Mouse (Mus musculus): ENCODE measurements at regions not wholly inside any gene's neighbourhood (a gene's known extent, or its start where the extent isn't known, plus 50 kb on each side); places are given as distances from the start of the nearest gene placed in this dataset.

- TF ChIP-seq EP300 (IDR thresholded peaks at IDR 0.05; ENCODE audit: insufficient read depth, low read depth, low read length) (no peak), POLR2A (IDR thresholded peaks at IDR 0.05; ENCODE audit: insufficient read depth, low read length) (no peak), CTCF (IDR thresholded peaks at IDR 0.05; ENCODE audit: low read depth, low read length) (no peak)
- H3K4me1 ChIP-seq (ENCODE audit: control insufficient read depth, insufficient read depth, low read length), result no peaks in the 10 kb centered on the region
- H3K36me3 ChIP-seq (ENCODE audit: control insufficient read depth, insufficient read depth, low read length, poor library complexity, severe bottlenecking), result no peaks in the 10 kb centered on the region
- H3K9me3 ChIP-seq (replicated peaks; ENCODE audit: control insufficient read depth, insufficient read depth, low read length, poor library complexity, severe bottlenecking), result no peaks in the 10 kb centered on the region
- H3K27me3 ChIP-seq (ENCODE audit: control insufficient read depth, insufficient read depth, low read length, poor library complexity, severe bottlenecking), result no peaks in the 10 kb centered on the region
- H3K9ac ChIP-seq (ENCODE audit: low read depth, poor library complexity, severe bottlenecking), result no peak overlapping the region
- H3K27ac ChIP-seq (ENCODE audit: insufficient read depth, low read length), result no peak overlapping the region
- no peak overlapping the region for H3K4me3 ChIP-seq (ENCODE audit: low read depth, low read length)
Observed at GRCm38 (mm10) chr10:124872211-124872610, 517.1 kb downstream of the Slc16a7 start.

- TF ChIP-seq POLR2A (IDR thresholded peaks at IDR 0.05; ENCODE audit: insufficient read depth, low read length), result no peak
- TF ChIP-seq EP300 (IDR thresholded peaks at IDR 0.05; ENCODE audit: insufficient read depth, low read depth, low read length), result no peak
- TF ChIP-seq CTCF (IDR thresholded peaks at IDR 0.05; ENCODE audit: low read depth, low read length), result no peak
- no peak overlapping the region for H3K9ac ChIP-seq (ENCODE audit: low read depth, poor library complexity, severe bottlenecking)
- no peak overlapping the region for H3K27ac ChIP-seq (ENCODE audit: insufficient read depth, low read length)
- H3K27me3 ChIP-seq (ENCODE audit: control insufficient read depth, insufficient read depth, low read length, poor library complexity, severe bottlenecking), result no peaks in the 10 kb centered on the region
- H3K36me3 ChIP-seq (ENCODE audit: control insufficient read depth, insufficient read depth, low read length, poor library complexity, severe bottlenecking), result no peaks in the 10 kb centered on the region
- no peaks in the 10 kb centered on the region for H3K9me3 ChIP-seq (replicated peaks; ENCODE audit: control insufficient read depth, insufficient read depth, low read length, poor library complexity, severe bottlenecking)
- no peaks in the 10 kb centered on the region for H3K4me1 ChIP-seq (ENCODE audit: control insufficient read depth, insufficient read depth, low read length)
- H3K4me3 ChIP-seq (ENCODE audit: low read depth, low read length), result no peak overlapping the region
Observed at GRCm38 (mm10) chr10:124842546-124843113, 546.6 kb downstream of the Slc16a7 start.

GRCm38 (mm10) chr10:124833930-124834329 lies 555.3 kb downstream of the Slc16a7 start:
- Histone ChIP-seq H3K9me3 (replicated peaks; ENCODE audit: control insufficient read depth, insufficient read depth, low read length, poor library complexity, severe bottlenecking) (no peaks in the 10 kb centered on the region), H3K36me3 (ENCODE audit: control insufficient read depth, insufficient read depth, low read length, poor library complexity, severe bottlenecking) (no peaks in the 10 kb centered on the region), H3K9ac (ENCODE audit: low read depth, poor library complexity, severe bottlenecking) (no peak overlapping the region), H3K4me1 (ENCODE audit: control insufficient read depth, insufficient read depth, low read length) (no peaks in the 10 kb centered on the region), H3K27ac (ENCODE audit: insufficient read depth, low read length) (no peak overlapping the region), H3K4me3 (ENCODE audit: low read depth, low read length) (no peak overlapping the region), H3K27me3 (ENCODE audit: control insufficient read depth, insufficient read depth, low read length, poor library complexity, severe bottlenecking) (no peaks in the 10 kb centered on the region)
- TF ChIP-seq EP300 (IDR thresholded peaks at IDR 0.05; ENCODE audit: insufficient read depth, low read depth, low read length) (no peak), POLR2A (IDR thresholded peaks at IDR 0.05; ENCODE audit: insufficient read depth, low read length) (no peak), CTCF (IDR thresholded peaks at IDR 0.05; ENCODE audit: low read depth, low read length) (no peak)

- no peak for TF ChIP-seq EP300 (IDR thresholded peaks at IDR 0.05; ENCODE audit: insufficient read depth, low read depth, low read length)
- TF ChIP-seq POLR2A (IDR thresholded peaks at IDR 0.05; ENCODE audit: insufficient read depth, low read length), result no peak
- TF ChIP-seq CTCF (IDR thresholded peaks at IDR 0.05; ENCODE audit: low read depth, low read length), result no peak
- H3K27me3 ChIP-seq (ENCODE audit: control insufficient read depth, insufficient read depth, low read length, poor library complexity, severe bottlenecking), result no peaks in the 10 kb centered on the region
- no peaks in the 10 kb centered on the region for H3K36me3 ChIP-seq (ENCODE audit: control insufficient read depth, insufficient read depth, low read length, poor library complexity, severe bottlenecking)
- H3K4me1 ChIP-seq (ENCODE audit: control insufficient read depth, insufficient read depth, low read length), result no peaks in the 10 kb centered on the region
- H3K27ac ChIP-seq (ENCODE audit: insufficient read depth, low read length), result no peak overlapping the region
- no peak overlapping the region for H3K4me3 ChIP-seq (ENCODE audit: low read depth, low read length)
- H3K9ac ChIP-seq (ENCODE audit: low read depth, poor library complexity, severe bottlenecking), result no peak overlapping the region
- no peaks in the 10 kb centered on the region for H3K9me3 ChIP-seq (replicated peaks; ENCODE audit: control insufficient read depth, insufficient read depth, low read length, poor library complexity, severe bottlenecking)
Observed at GRCm38 (mm10) chr10:124803997-124804614, 585.2 kb downstream of the Slc16a7 start.

Data from ES-Bruce4 (cell line).